Mouse (Mus musculus) liver, postnatal 0 days (tissue): ENCODE measurements around the gene Prss30. TPM values are rescaled to one million over a fixed set of nuclear protein-coding genes. Genes with fewer than 3 reads are reported as not detected.
A peak's percentile ranks its signal among the peaks of the same experiment; 100 is the strongest.

Experiments used
- ATAC-seq: fragments of 200-750 bp; cut with Nextera tagmentation; 2 replicates; pipeline ENCODE4 v1.8.0; 2017; ENCODE audit warnings: mild to moderate bottlenecking, moderate library complexity
- DNase-seq: peaks from one replicate; pipeline ENCODE4 v3.0.0-alpha.2; 2016
- H3K27ac ChIP-seq: fragments of 300-500 bp; sonication (generic); 2 replicates; pipeline ENCODE4 v1.5.1; 2014; ENCODE audit warnings: antibody characterized with exemption, moderate library complexity, mild to moderate bottlenecking, low read depth
- H3K27me3 ChIP-seq: fragments of 300-500 bp; sonication (generic); 2 replicates; pipeline ENCODE4 v1.6.1; 2014; ENCODE audit warnings: low read length, control low read depth, mixed read lengths; ENCODE audit not compliant: insufficient read depth
- H3K36me3 ChIP-seq: fragments of 300-500 bp; sonication (generic); replicated peaks from 2 replicates; pipeline ENCODE4 v1.6.1; 2014; ENCODE audit warnings: mild to moderate bottlenecking, control low read depth, low read length, moderate library complexity, mixed read lengths; ENCODE audit not compliant: insufficient read depth
- H3K4me1 ChIP-seq: fragments of 300-500 bp; sonication (generic); 2 replicates; pipeline ENCODE4 v1.6.1; 2014; ENCODE audit warnings: antibody characterized with exemption, mild to moderate bottlenecking, control low read depth; ENCODE audit not compliant: insufficient read depth
- H3K4me2 ChIP-seq: fragments of 300-500 bp; sonication (generic); 2 replicates; pipeline ENCODE4 v1.6.1; 2014; ENCODE audit warnings: low read depth, mild to moderate bottlenecking, low read length, moderate library complexity, mixed read lengths
- H3K4me3 ChIP-seq: fragments of 300-500 bp; sonication (generic); 2 replicates; pipeline ENCODE4 v1.5.1; 2014; ENCODE audit warnings: low read depth, low read length
- H3K9ac ChIP-seq: fragments of 300-500 bp; sonication (generic); replicated peaks from 2 replicates; pipeline ENCODE4 v1.6.1; 2014; ENCODE audit warnings: mild to moderate bottlenecking, moderate library complexity
- H3K9me3 ChIP-seq: fragments of 300-500 bp; sonication (generic); 2 replicates; pipeline ENCODE4 v1.6.1; 2016; ENCODE audit warnings: mild to moderate bottlenecking, control low read depth, low read length, mixed read lengths
- CTCF ChIP-seq: sonication (generic); IDR thresholded peaks from 2 replicates; pipeline ENCODE4 v1.5.1; 2016; ENCODE audit warnings: antibody characterized with exemption, low read depth
- EP300 ChIP-seq: IDR thresholded peaks from 2 replicates; pipeline ENCODE4 v1.6.1; 2016; ENCODE audit warnings: antibody characterized with exemption, low read depth, mild to moderate bottlenecking
- WGBS: fragments of 180-500 bp; shearing (Covaris S2); extraction: QIAGEN DNeasy Blood & Tissue Kit; methylation state at CpG from one replicate; pipeline ENCODE4 v1.1.7; 2014; ENCODE audit not compliant: insufficient replicate concordance; 5-methylcytosine and 5-hydroxymethylcytosine counted together
- polyA plus RNA-seq: library from polyadenylated mRNA; unstranded; fragments of >200 nt; fragmentation: Nextera tagmentation; extraction: Ambion mirVana; gene quantifications from 2 replicates; pipeline ENCODE4 v1.2.1, GENCODE M21; 2015

Prss30 gene
- polyA plus RNA-seq, 1 experiment from 2014 or later, result 0.09 TPM

DNA sequence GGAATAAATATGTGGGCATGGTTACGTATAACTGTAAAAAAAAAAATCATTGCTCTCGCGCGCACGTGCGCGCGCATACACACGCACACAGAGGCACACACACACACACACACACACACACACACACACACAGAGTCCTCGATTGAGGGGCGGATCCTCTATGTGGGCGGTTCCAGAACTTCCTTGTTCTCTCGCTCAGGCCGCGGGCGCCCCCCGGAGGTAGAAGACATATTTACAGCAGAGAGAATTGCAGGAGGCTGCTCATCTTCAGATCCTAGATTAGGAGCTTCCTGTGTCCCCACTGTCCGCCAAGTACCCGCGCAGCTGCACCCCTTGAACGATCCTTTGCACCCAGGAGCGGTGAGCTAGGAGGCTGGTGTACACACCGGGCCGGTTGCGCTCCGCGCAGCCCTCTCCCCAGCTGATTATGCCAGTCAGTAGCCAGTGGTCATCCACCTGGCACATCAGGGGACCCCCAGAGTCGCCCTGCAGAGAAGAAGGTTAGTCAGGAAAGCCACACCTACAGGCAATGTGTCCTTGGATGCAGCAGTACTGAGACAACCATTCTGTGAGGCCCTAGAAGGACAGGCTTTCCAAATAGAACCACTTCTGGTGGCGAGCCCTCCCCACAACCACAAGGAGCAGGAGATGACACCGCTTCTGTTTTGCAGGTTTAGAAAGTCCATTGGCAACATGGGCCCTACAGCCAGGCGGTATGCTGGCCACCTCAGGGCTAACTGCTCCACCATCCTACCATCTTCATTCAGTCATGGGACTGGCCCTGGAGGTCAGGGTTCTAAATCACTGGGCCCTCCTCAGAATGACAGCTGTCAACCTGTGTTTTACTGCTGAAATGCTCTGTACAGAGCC lies 13.4 kb upstream of the Prss30 start:
- peak; percentile 79 for TF ChIP-seq CTCF
- TF ChIP-seq EP300, result no peak
- Histone ChIP-seq H3K9ac (no peak overlapping the region), H3K36me3 (no peaks in the 10 kb centered on the region), H3K4me1 (peaks cover 4% of the 10 kb centered on the region; the same call in 1 of the 2 replicates), H3K27ac (no peak overlapping the region), H3K9me3 (no peaks in the 10 kb centered on the region), H3K4me3 (no peak overlapping the region), H3K4me2 (peak overlapping the region; percentile 40), H3K27me3 (peaks cover 9% of the 10 kb centered on the region; the same call in 1 of the 2 replicates)
- peak; percentile 92 for DNase-seq
- ATAC-seq, result peak; percentile 88
- WGBS, result 7% methylated on average over 31 of the region's 31 CpGs

- H3K4me2 ChIP-seq, result peak overlapping the region; percentile 40
- TF ChIP-seq CTCF (no peak), EP300 (no peak)
- no peak overlapping the region for H3K4me3 ChIP-seq
- H3K36me3 ChIP-seq, result no peaks in the 10 kb centered on the region
- ATAC-seq, result peak; percentile 40; the same call in 1 of the 2 replicates
- peaks cover 9% of the 10 kb centered on the region; the same call in 1 of the 2 replicates for H3K27me3 ChIP-seq
- no peak overlapping the region for H3K27ac ChIP-seq
- peaks cover 4% of the 10 kb centered on the region; the same call in 1 of the 2 replicates for H3K4me1 ChIP-seq
- 68% methylated on average over 9 of the region's 9 CpGs for WGBS
- H3K9me3 ChIP-seq, result no peaks in the 10 kb centered on the region
- H3K9ac ChIP-seq, result no peak overlapping the region
- DNase-seq, result no peak
Measured at GRCm38 (mm10) chr17:23992789-23993553, 12.6 kb upstream of the Prss30 start.

GRCm38 (mm10) chr17:23989802-23990201 lies 9.4 kb upstream of the Prss30 start:
- no peaks in the 10 kb centered on the region for H3K9me3 ChIP-seq
- no peak overlapping the region for H3K4me2 ChIP-seq
- H3K4me3 ChIP-seq, result no peak overlapping the region
- no peaks in the 10 kb centered on the region for H3K36me3 ChIP-seq
- no peak overlapping the region for H3K27ac ChIP-seq
- peaks cover 9% of the 10 kb centered on the region; the same call in 1 of the 2 replicates for H3K27me3 ChIP-seq
- no peak for DNase-seq
- H3K4me1 ChIP-seq, result peaks cover 4% of the 10 kb centered on the region; the same call in 1 of the 2 replicates
- no peak overlapping the region for H3K9ac ChIP-seq
- 44% methylated on average over 2 of the region's 2 CpGs for WGBS
- TF ChIP-seq EP300, result no peak
- TF ChIP-seq CTCF, result no peak
- ATAC-seq, result no peak

DNA sequence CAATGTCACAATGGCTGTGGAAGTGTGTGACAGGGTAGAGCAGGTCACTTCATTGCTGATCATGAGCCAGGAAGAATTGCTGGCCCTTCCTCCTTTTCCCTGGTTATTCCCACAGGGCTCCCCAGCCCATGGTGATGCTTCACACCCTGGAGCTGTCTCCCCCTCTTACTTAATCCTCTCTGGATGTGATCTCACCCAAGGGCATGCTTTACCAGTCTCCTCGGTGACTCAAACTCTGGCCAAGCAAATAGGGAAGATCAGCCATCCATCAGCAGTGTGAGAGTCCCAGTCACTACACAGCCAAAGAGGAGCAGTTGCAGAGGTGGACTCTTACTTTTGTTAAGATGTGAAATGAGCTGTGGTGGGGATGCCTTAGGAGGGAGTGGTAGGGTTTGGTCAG lies 4.6 kb upstream of the Prss30 start:
- no peaks in the 10 kb centered on the region for H3K27me3 ChIP-seq
- ATAC-seq (no peak), DNase-seq (no peak)
- H3K4me2 ChIP-seq, result no peak overlapping the region
- TF ChIP-seq EP300, result no peak
- TF ChIP-seq CTCF, result no peak
- no peak overlapping the region for H3K27ac ChIP-seq
- WGBS, result 61% methylated on average over 1 of the region's 1 CpGs
- H3K9me3 ChIP-seq, result no peaks in the 10 kb centered on the region
- no peak overlapping the region for H3K4me3 ChIP-seq
- H3K4me1 ChIP-seq, result peaks cover 4% of the 10 kb centered on the region
- no peak overlapping the region for H3K9ac ChIP-seq
- H3K36me3 ChIP-seq, result no peaks in the 10 kb centered on the region

- Histone ChIP-seq H3K4me1 (peaks cover 4% of the 10 kb centered on the region), H3K4me3 (no peak overlapping the region), H3K9me3 (no peaks in the 10 kb centered on the region), H3K4me2 (no peak overlapping the region), H3K27ac (no peak overlapping the region), H3K9ac (no peak overlapping the region), H3K36me3 (no peaks in the 10 kb centered on the region), H3K27me3 (no peaks in the 10 kb centered on the region)
- ATAC-seq, result peak; percentile 71; the same call in 1 of the 2 replicates
- WGBS, result 38% methylated on average over 4 of the region's 4 CpGs
- no peak for DNase-seq
- TF ChIP-seq CTCF (no peak), EP300 (no peak)
Measured at GRCm38 (mm10) chr17:23982912-23983311, 2.5 kb upstream of the Prss30 start.

DNA sequence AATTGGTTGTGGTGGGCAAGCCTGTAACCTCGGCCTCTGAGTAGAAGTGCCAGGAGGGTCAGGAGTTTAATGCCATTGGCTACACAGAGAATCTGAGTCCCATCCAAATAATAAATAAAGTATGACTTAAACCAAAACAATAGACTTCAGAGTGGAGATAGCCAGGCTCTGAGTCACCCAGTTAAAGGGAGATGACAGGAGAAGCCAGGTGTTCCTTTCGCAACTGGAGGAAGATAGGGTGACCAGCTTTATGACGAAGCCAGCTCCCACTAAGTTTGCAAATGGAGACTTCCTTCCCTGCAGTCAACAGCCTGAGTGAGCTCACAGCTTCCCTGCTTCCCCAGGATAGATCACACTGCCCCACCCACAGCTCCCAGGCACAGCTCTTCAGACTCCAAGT lies 895 bp downstream of the Prss30 start:
- ATAC-seq, result no peak
- no peak overlapping the region for H3K4me3 ChIP-seq
- DNase-seq, result no peak
- no peak overlapping the region for H3K9ac ChIP-seq
- no peak for TF ChIP-seq EP300
- TF ChIP-seq CTCF, result no peak
- H3K4me1 ChIP-seq, result peaks cover 7% of the 10 kb centered on the region
- no peaks in the 10 kb centered on the region for H3K27me3 ChIP-seq
- H3K27ac ChIP-seq, result no peak overlapping the region
- H3K4me2 ChIP-seq, result no peak overlapping the region
- H3K36me3 ChIP-seq, result no peaks in the 10 kb centered on the region
- H3K9me3 ChIP-seq, result no peaks in the 10 kb centered on the region
- WGBS, result 66% methylated on average over 3 of the region's 3 CpGs
